Mouse (Mus musculus) embryonic facial prominence, embryonic 15.5 days (tissue): ENCODE data around the gene Naa16. TPM values are rescaled to one million over a fixed set of nuclear protein-coding genes. Genes with fewer than 3 reads are reported as not detected.

Source experiments
- ATAC-seq: fragments of 200-750 bp; cut with Nextera tagmentation; 2 replicates; pipeline ENCODE4 v1.8.0; 2017; ENCODE audit warnings: low read depth, moderate TSS enrichment; ENCODE audit not compliant: insufficient number of reproducible peaks, low FRiP score, low TSS enrichment
- H3K27ac ChIP-seq: fragments of 300-500 bp; sonication (generic); replicated peaks from 2 replicates; pipeline ENCODE4 v1.5.1; 2015; ENCODE audit warnings: mild to moderate bottlenecking, inconsistent platforms
- H3K27me3 ChIP-seq: fragments of 300-500 bp; sonication (generic); 2 replicates; pipeline ENCODE4 v1.6.1; 2015; ENCODE audit warnings: inconsistent platforms
- H3K36me3 ChIP-seq: fragments of 300-500 bp; sonication (generic); 2 replicates; pipeline ENCODE4 v1.6.1; 2015; ENCODE audit warnings: mild to moderate bottlenecking, inconsistent platforms
- H3K4me1 ChIP-seq: fragments of 300-500 bp; sonication (generic); 2 replicates; pipeline ENCODE4 v1.6.1; 2015; ENCODE audit warnings: inconsistent platforms
- H3K4me2 ChIP-seq: fragments of 300-500 bp; sonication (generic); replicated peaks from 2 replicates; pipeline ENCODE4 v1.6.1; 2015; ENCODE audit warnings: mild to moderate bottlenecking, inconsistent platforms
- H3K4me3 ChIP-seq: fragments of 300-500 bp; sonication (generic); replicated peaks from 2 replicates; pipeline ENCODE4 v1.5.1; 2015; ENCODE audit warnings: mild to moderate bottlenecking, inconsistent platforms
- H3K9ac ChIP-seq: fragments of 300-500 bp; sonication (generic); 2 replicates; pipeline ENCODE4 v1.6.1; 2015; ENCODE audit warnings: inconsistent platforms
- H3K9me3 ChIP-seq: fragments of 300-500 bp; sonication (generic); replicated peaks from 2 replicates; pipeline ENCODE4 v1.6.1; 2016; ENCODE audit warnings: inconsistent platforms
- WGBS: fragments of 180-500 bp; shearing (Covaris S2); methylation state at CpG from one replicate; pipeline ENCODE4 v1.1.7; 2015; 5-methylcytosine and 5-hydroxymethylcytosine counted together
- polyA plus RNA-seq: library from polyadenylated mRNA; unstranded; fragments of >200 nt; fragmentation: Nextera tagmentation; extraction: Ambion mirVana; gene quantifications from 2 replicates; pipeline ENCODE4 v1.2.1, GENCODE M21; 2015

Naa16 gene
- polyA plus RNA-seq, 1 experiment from 2014 or later: 36.2 TPM

DNA sequence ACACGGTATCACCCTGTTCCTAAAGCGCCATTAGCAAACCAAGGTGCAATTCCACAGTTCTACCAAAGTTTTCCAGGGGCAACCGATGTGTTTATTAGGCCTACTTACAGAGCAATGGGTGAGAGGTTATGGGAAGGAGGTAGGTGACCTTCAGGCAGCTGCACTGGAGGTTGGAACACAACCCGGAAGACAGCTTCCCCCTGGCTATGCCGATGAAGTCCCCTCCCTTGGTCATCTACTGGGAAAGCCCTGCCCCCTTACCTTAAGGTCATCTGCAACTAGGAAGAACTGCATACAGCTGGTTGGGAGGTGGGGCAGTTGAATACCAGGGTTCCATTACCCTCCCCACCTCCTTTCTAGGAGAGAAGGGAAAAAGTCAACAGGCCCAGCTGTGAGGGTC, 105.0 kb downstream of the Naa16 start:
- Histone ChIP-seq H3K4me2 (no peak overlapping the region), H3K9ac (no peak overlapping the region), H3K36me3 (0 out of 2 replicates have a peak, but pooled peaks cover 3% of the 10 kb centered on the region), H3K27me3 (no peaks in the 10 kb centered on the region), H3K4me3 (no peak overlapping the region), H3K9me3 (no peaks in the 10 kb centered on the region), H3K27ac (no peak overlapping the region), H3K4me1 (0 out of 2 replicates have a peak, but pooled peaks cover 1% of the 10 kb centered on the region)
- 89% methylated on average over 5 of the region's 5 CpGs for WGBS
- ATAC-seq: no peak

DNA sequence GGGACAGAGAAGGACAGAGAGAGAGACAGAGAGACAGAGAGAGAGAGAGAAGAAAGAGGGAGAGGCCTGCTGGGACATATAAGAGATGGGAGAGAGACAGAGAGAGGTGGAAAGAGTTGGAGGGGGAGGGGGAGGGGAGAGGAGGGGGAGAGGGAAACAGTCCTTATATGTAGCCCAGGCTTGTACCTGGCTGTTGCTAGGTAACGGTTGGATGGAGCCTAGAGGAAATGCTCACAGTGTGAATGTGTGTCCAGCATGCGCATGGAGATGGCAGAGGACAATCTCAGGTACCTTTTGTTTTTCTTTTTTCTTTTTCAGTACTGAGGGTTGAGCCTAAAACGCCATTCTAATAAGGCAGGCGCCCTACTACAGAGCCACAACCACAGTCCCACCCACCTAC, 106.0 kb downstream of the Naa16 start:
- no peak overlapping the region for H3K4me3 ChIP-seq
- H3K9ac ChIP-seq: no peak overlapping the region
- 89% methylated on average over 4 of the region's 4 CpGs for WGBS
- no peaks in the 10 kb centered on the region for H3K9me3 ChIP-seq
- no peaks in the 10 kb centered on the region for H3K27me3 ChIP-seq
- H3K4me2 ChIP-seq: no peak overlapping the region
- ATAC-seq: no peak
- H3K36me3 ChIP-seq: 0 out of 2 replicates have a peak, but pooled peaks cover 3% of the 10 kb centered on the region
- no peaks in the 10 kb centered on the region for H3K4me1 ChIP-seq
- no peak overlapping the region for H3K27ac ChIP-seq

DNA sequence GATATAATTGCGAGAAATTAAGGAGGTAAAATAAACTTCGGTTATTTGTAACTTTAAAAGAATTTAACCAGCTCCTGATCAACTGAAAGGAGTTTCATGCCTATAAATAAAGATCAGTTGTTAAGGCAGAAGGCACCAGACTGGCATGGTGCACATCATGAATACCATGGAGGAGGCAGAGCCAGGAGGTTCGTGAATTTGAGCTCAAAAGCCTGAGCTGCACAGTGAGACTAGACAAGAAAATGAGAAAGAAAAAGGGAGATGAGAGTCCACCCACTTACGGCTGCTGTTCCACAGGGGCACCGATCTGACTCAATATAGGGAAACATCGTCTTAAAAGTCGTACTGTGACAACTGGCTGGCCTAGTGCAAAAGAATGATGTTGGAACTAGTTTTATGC, 106.6 kb downstream of the Naa16 start:
- H3K9ac ChIP-seq: no peak overlapping the region
- H3K27ac ChIP-seq: no peak overlapping the region
- no peak overlapping the region for H3K4me2 ChIP-seq
- H3K4me3 ChIP-seq: no peak overlapping the region
- no peaks in the 10 kb centered on the region for H3K4me1 ChIP-seq
- H3K36me3 ChIP-seq: 0 out of 2 replicates have a peak, but pooled peaks cover 3% of the 10 kb centered on the region
- WGBS: 83% methylated on average over 7 of the region's 7 CpGs
- H3K9me3 ChIP-seq: no peaks in the 10 kb centered on the region
- no peak for ATAC-seq
- no peaks in the 10 kb centered on the region for H3K27me3 ChIP-seq

DNA sequence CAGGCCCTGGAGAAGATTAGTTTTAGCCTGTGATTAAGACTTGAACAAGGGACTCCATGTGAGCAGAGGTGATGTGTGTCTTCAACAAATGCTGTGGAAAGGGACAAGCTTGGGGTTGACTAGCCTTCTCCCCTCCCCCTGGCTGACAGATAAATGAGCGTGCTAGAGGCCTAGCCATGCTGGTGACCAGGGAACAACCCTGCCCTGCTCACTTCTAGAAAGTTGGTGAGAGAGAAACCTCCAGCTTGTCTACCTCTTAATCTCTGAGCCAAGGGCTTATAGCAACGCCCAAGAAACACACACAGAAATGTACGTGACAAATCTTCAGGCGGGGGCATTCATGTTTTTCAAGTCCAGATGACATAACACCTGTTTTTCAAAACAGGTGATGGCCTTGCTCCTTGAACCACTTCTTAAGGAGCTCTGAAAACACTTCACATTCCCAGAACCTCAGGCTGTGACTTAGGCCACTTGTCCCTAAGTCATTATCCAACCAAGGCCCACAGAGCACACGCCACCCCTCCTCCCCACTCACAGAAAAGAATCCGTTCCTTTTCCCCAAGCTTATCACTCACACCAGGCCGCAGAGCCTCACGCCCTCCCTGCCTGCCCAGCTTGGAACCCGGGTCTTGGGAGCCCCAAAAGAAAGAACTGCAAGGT, 108.6 kb downstream of the Naa16 start:
- no peaks in the 10 kb centered on the region for H3K4me1 ChIP-seq
- no peak overlapping the region for H3K4me3 ChIP-seq
- WGBS: 83% methylated on average over 9 of the region's 9 CpGs
- H3K9me3 ChIP-seq: no peaks in the 10 kb centered on the region
- H3K27me3 ChIP-seq: no peaks in the 10 kb centered on the region
- H3K27ac ChIP-seq: no peak overlapping the region
- ATAC-seq: no peak
- no peak overlapping the region for H3K9ac ChIP-seq
- H3K4me2 ChIP-seq: no peak overlapping the region
- no peaks in the 10 kb centered on the region for H3K36me3 ChIP-seq

DNA sequence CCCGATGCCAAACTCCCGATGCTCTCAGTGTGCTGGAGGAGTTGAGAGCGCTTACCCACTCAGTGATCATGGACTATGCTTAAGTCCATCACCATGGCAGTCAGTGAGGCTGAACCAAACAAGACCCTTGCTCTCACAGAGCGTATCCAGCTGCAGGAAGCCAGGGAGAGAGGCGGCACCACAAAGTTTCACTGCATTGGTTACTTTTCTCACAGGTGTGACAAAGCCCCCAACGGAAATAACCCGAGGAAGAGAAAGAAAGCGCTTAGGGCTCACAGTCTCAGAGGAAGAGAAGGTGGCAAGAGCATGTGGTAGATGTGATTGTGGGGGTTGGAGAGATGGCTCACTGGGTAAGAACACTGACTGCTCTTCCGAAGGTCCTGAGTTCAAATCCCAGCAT, 110.1 kb downstream of the Naa16 start:
- Histone ChIP-seq H3K9me3 (no peaks in the 10 kb centered on the region), H3K9ac (no peak overlapping the region), H3K4me2 (no peak overlapping the region), H3K27me3 (no peaks in the 10 kb centered on the region), H3K36me3 (no peaks in the 10 kb centered on the region), H3K4me1 (no peaks in the 10 kb centered on the region), H3K27ac (no peak overlapping the region), H3K4me3 (no peak overlapping the region)
- no peak for ATAC-seq
- 88% methylated on average over 9 of the region's 9 CpGs for WGBS

DNA sequence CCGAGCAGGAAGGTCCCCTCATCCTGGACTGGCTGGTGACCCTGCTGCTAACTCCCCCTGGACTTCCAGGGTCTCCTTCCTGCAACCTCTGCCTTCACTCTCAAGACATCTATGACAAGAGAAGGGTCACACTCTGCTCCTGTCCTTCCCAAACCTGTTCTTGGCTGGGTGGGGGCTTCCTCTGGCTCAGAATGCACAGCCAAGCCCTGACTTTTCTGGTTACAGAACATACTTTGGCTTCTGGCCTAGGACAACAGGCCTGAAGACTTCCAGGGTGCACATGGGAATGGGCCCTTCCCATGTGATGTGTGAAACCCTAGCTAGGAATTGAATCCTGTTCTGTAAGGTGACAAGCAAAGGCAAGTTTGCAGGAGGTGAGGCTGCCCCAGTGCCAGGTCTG, 111.1 kb downstream of the Naa16 start:
- Histone ChIP-seq H3K4me1 (no peaks in the 10 kb centered on the region; the same call in 1 of the 2 replicates), H3K27ac (no peak overlapping the region), H3K4me3 (no peak overlapping the region), H3K9ac (no peak overlapping the region), H3K27me3 (no peaks in the 10 kb centered on the region), H3K9me3 (no peaks in the 10 kb centered on the region), H3K4me2 (no peak overlapping the region), H3K36me3 (no peaks in the 10 kb centered on the region)
- no peak for ATAC-seq
- WGBS: 64% methylated on average over 1 of the region's 1 CpGs

DNA sequence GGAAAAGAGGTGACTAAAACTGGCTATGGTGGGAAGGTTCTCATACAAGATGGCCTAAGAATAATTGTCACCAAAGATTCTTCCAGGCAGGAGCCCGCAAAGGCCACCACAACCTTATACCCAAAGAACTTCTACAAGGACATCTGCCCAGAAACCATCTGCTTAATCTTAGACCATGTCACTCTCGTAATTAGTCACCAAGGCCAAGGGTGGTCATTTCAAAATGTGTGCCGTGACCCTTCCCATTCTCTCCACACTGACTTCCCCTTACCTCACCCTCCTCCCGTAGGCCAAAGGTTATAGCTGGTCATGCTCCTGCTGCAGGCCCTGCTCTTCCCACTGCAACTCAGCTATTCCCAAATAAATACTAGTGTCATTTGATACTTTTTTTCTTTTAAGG, 111.7 kb downstream of the Naa16 start:
- H3K27ac ChIP-seq: no peak overlapping the region
- ATAC-seq: no peak
- H3K27me3 ChIP-seq: no peaks in the 10 kb centered on the region
- no peak overlapping the region for H3K4me3 ChIP-seq
- H3K4me1 ChIP-seq: no peaks in the 10 kb centered on the region; the same call in 1 of the 2 replicates
- no peak overlapping the region for H3K9ac ChIP-seq
- H3K9me3 ChIP-seq: no peaks in the 10 kb centered on the region
- H3K36me3 ChIP-seq: no peaks in the 10 kb centered on the region
- WGBS: 76% methylated on average over 4 of the region's 4 CpGs
- H3K4me2 ChIP-seq: no peak overlapping the region

DNA sequence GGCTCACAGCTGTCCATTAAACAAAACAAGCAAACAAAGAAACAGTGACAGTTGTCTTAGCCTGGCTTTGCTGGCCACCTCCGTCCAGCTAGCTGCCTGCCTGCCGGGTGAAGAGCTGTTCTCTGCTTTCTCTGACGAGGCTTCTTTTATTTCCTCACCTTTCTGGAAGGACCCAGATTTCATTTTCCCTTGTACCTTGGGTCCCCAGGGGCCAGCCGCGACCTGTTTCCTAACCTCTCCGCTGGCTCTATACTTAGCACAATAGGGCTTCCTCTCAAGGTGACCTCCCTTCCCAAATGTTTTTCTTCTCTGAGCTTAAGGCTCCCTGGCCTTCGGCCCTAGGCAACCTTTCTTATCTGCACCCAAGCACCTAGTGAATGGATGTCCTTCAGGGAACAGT, 112.7 kb downstream of the Naa16 start:
- H3K9ac ChIP-seq: no peak overlapping the region
- no peak for ATAC-seq
- no peaks in the 10 kb centered on the region for H3K27me3 ChIP-seq
- H3K36me3 ChIP-seq: no peaks in the 10 kb centered on the region
- H3K4me1 ChIP-seq: no peaks in the 10 kb centered on the region; the same call in 1 of the 2 replicates
- H3K27ac ChIP-seq: no peak overlapping the region
- no peak overlapping the region for H3K4me3 ChIP-seq
- no peaks in the 10 kb centered on the region for H3K9me3 ChIP-seq
- no peak overlapping the region for H3K4me2 ChIP-seq
- 49% methylated on average over 7 of the region's 7 CpGs for WGBS

DNA sequence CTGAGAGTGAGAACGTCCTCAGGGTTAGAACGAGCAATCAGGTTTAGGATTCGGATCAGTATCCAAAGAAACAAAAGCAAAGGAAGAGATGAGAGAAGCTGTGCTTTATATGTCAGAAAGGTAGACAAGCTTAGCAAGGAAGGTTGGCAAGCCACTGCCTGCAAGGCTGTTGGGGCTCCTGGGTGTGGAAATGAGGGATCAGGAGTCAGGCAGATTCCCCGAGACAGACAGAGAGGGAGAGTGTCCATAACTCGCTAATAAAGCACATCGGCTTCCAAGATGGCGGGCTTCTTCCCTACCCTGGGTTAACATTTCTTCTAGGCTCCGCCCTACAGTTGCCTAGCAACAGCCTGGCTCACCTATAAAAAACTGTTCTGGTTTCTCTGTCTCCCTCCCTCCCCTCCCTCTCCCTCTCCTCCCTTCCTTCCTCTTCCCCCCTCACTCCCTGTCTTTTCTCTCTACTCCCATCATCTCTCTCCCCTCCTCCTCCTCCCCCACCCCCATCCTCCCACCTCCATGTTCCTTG, 114.6 kb downstream of the Naa16 start:
- ATAC-seq: no peak

DNA sequence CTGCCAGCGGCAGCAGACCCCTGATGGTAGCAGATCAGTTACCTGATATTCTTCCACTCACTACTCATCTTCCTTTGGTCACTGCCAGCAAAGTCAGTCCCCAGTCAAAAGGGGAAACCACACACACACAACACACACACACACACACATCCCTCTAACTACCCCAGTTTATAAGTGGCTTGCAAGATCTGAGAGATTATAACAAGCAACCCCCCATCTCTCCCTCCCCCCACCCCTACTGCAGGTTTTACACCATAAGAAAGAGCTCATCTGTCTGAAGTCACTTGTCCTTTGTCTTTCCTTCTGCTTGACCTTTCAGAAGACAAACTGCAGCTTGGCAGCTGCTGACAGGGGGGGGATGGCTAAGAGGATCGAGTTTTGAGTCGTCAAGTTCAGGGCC, 115.1 kb downstream of the Naa16 start:
- 35% methylated on average over 3 of the region's 3 CpGs for WGBS
- Histone ChIP-seq H3K4me3 (no peak overlapping the region), H3K9me3 (no peaks in the 10 kb centered on the region), H3K9ac (no peak overlapping the region), H3K27me3 (no peaks in the 10 kb centered on the region), H3K36me3 (no peaks in the 10 kb centered on the region), H3K27ac (no peak overlapping the region), H3K4me2 (no peak overlapping the region), H3K4me1 (no peaks in the 10 kb centered on the region; the same call in 1 of the 2 replicates)
- no peak for ATAC-seq

More for the DNA sequence above, 114.6 kb downstream of the Naa16 start:
- H3K4me3 ChIP-seq: no peak overlapping the region
- H3K36me3 ChIP-seq: no peaks in the 10 kb centered on the region
- no peaks in the 10 kb centered on the region for H3K9me3 ChIP-seq
- WGBS: 67% methylated on average over 8 of the region's 8 CpGs
- H3K4me1 ChIP-seq: no peaks in the 10 kb centered on the region; the same call in 1 of the 2 replicates
- no peak overlapping the region for H3K9ac ChIP-seq
- no peaks in the 10 kb centered on the region for H3K27me3 ChIP-seq
- H3K4me2 ChIP-seq: no peak overlapping the region
- H3K27ac ChIP-seq: no peak overlapping the region
